Mouse (Mus musculus) midbrain, postnatal 0 days (tissue): Measurements from ENCODE around the gene Cdh13. TPM values are rescaled to one million over a fixed set of nuclear protein-coding genes. Genes with fewer than 3 reads are reported as not detected.
A peak's percentile ranks its signal among the peaks of the same experiment; 100 is the strongest.
"Not testable (repeated sequence)": the region's sequence is repeated elsewhere in the genome, so short reads cannot be mapped to it uniquely, and the experiment has no call there.

ENCODE experiments used
- ATAC-seq: fragments of 200-750 bp; cut with Nextera tagmentation; 2 replicates; pipeline ENCODE4 v1.8.0; 2017; ENCODE audit warnings: moderate number of reproducible peaks, mild to moderate bottlenecking, moderate TSS enrichment, moderate library complexity; ENCODE audit not compliant: low FRiP score
- DNase-seq: peaks from one replicate; pipeline ENCODE4 v3.0.0-alpha.2; 2015; ENCODE audit warnings: low spot score
- H3K27ac ChIP-seq: fragments of 300-500 bp; sonication (generic); 2 replicates; pipeline ENCODE4 v1.5.1; 2014; ENCODE audit warnings: low read depth, mild to moderate bottlenecking, low read length, mixed read lengths
- H3K27me3 ChIP-seq: fragments of 300-500 bp; sonication (generic); 2 replicates; pipeline ENCODE4 v1.6.1; 2014; ENCODE audit warnings: low read length, control low read depth, mixed read lengths; ENCODE audit not compliant: insufficient read depth
- H3K36me3 ChIP-seq: fragments of 300-500 bp; sonication (generic); 2 replicates; pipeline ENCODE4 v1.6.1; 2014; ENCODE audit warnings: low read length, control low read depth, mixed read lengths; ENCODE audit not compliant: insufficient read depth
- H3K4me1 ChIP-seq: fragments of 300-500 bp; sonication (generic); 2 replicates; pipeline ENCODE4 v1.6.1; 2014; ENCODE audit warnings: mild to moderate bottlenecking, control low read depth, antibody characterized with exemption, low read length, mixed read lengths; ENCODE audit not compliant: insufficient read depth
- H3K4me2 ChIP-seq: fragments of 300-500 bp; sonication (generic); 2 replicates; pipeline ENCODE4 v1.6.1; 2014; ENCODE audit warnings: low read depth, mild to moderate bottlenecking, low read length, mixed read lengths; ENCODE audit not compliant: poor library complexity, severe bottlenecking
- H3K4me3 ChIP-seq: fragments of 300-500 bp; sonication (generic); 2 replicates; pipeline ENCODE4 v1.5.1; 2014; ENCODE audit warnings: low read depth, mild to moderate bottlenecking, low read length, moderate library complexity
- H3K9ac ChIP-seq: fragments of 300-500 bp; sonication (generic); replicated peaks from 2 replicates; pipeline ENCODE4 v1.6.1; 2014; ENCODE audit warnings: mild to moderate bottlenecking, low read length, moderate library complexity, mixed read lengths; ENCODE audit not compliant: poor library complexity, severe bottlenecking
- H3K9me3 ChIP-seq: fragments of 300-500 bp; sonication (generic); 2 replicates; pipeline ENCODE4 v1.6.1; 2016; ENCODE audit warnings: low read length, control low read depth
- CTCF ChIP-seq: IDR thresholded peaks from 2 replicates; pipeline ENCODE4 v1.5.1; 2016; ENCODE audit warnings: antibody characterized with exemption, mild to moderate bottlenecking
- WGBS: fragments of 180-500 bp; shearing (Covaris S2); extraction: QIAGEN DNeasy Blood & Tissue Kit; methylation state at CpG from one replicate; pipeline ENCODE4 v1.1.7; 2014; 5-methylcytosine and 5-hydroxymethylcytosine counted together
- polyA plus RNA-seq: library from polyadenylated mRNA; unstranded; fragments of >200 nt; fragmentation: Nextera tagmentation; extraction: Ambion mirVana; gene quantifications from 2 replicates; pipeline ENCODE4 v1.2.1, GENCODE M21; 2015
- total RNA-seq: library from RNA; depleted of rRNA; stranded (reverse); fragments of >200 nt; gene quantifications from 2 replicates; pipeline ENCODE4 v1.2.3, GENCODE M21; 2014

Gene Cdh13
- total and polyA plus RNA-seq, 2 experiments from 2014 or later, result 199 to 203 TPM

DNA sequence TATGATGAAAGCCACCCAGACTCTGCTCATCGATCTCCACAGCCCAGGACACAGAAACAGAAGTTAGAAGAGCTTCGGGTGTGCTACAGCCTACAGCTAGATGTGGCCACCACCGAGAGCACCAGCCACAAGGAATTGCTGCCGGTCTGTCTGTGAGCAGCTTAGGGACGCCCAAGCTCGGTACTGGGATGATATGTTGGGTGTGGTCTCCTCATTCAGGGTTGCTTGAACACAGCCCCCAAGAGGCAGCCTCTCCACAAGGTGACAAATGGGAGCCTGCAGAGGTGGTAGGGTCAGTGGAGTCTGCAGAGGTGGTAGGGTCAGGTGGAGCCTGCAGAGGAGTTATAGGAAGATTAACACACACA, 1070.1 kb downstream of the Cdh13 start:
- 87% methylated on average over 6 of the region's 6 CpGs for WGBS
- H3K36me3 ChIP-seq, result peaks cover 16% of the 10 kb centered on the region
- no peak for ATAC-seq

DNA sequence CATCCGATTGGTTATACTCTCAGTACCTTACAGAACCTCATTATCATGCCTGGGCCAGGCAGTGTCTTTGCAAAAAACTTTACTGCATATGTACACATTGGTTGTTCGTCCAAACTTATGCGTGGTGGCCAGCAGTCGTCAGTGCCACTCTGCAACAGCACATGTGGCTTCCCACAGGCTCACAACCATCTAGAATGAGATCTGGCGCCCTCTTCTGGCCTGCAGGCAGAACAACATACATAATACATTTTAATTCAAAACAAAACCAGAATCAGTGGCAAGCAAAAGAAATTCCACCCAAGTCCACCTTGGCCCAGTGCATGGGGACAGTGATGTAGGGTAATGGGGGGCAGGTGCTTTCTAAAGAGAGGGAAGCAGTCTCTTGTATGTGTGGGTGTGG, 1073.1 kb downstream of the Cdh13 start:
- DNase-seq, H3K9me3 ChIP-seq, H3K4me2 ChIP-seq, H3K9ac ChIP-seq, H3K36me3 ChIP-seq, ATAC-seq, H3K27ac ChIP-seq, H3K27me3 ChIP-seq, H3K4me3 ChIP-seq, H3K4me1 ChIP-seq: not testable (repeated sequence)
- WGBS, result 62% methylated on average over 5 of the region's 5 CpGs
- TF ChIP-seq CTCF, result peak; percentile 63

More for the DNA sequence above, 1070.1 kb downstream of the Cdh13 start:
- H3K27ac ChIP-seq, result no peak overlapping the region
- no peak overlapping the region for H3K4me3 ChIP-seq
- no peaks in the 10 kb centered on the region for H3K9me3 ChIP-seq
- H3K9ac ChIP-seq, result no peak overlapping the region
- TF ChIP-seq CTCF, result no peak
- H3K4me1 ChIP-seq, result no peaks in the 10 kb centered on the region
- no peak for DNase-seq
- no peaks in the 10 kb centered on the region for H3K27me3 ChIP-seq
- H3K4me2 ChIP-seq, result no peak overlapping the region

DNA sequence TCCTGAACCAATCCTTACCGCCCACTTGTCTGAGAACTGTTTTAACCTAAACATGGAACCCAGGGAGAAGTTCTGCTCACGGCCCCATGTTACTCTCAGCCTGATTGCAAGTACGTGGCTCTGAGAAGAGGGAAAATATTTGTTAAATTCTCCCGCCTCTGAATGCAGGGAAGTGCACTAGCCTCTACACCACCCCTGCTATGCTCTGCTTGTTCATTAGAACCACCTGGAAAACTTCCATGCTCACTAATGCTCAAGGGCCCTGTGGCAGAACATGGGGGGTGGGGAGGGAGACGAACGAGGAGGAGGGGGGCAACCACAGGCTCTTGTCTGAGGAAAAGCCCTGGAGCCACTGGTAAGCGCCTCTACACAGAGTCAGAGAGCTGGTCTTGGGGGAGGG, 1074.6 kb downstream of the Cdh13 start:
- H3K9ac ChIP-seq, result no peak overlapping the region
- DNase-seq (no peak), ATAC-seq (no peak)
- no peaks in the 10 kb centered on the region for H3K9me3 ChIP-seq
- H3K4me2 ChIP-seq, result no peak overlapping the region
- no peaks in the 10 kb centered on the region for H3K27me3 ChIP-seq
- no peak overlapping the region for H3K4me3 ChIP-seq
- no peak for TF ChIP-seq CTCF
- no peaks in the 10 kb centered on the region for H3K36me3 ChIP-seq
- WGBS, result 68% methylated on average over 7 of the region's 7 CpGs
- no peak overlapping the region for H3K27ac ChIP-seq
- no peaks in the 10 kb centered on the region for H3K4me1 ChIP-seq

DNA sequence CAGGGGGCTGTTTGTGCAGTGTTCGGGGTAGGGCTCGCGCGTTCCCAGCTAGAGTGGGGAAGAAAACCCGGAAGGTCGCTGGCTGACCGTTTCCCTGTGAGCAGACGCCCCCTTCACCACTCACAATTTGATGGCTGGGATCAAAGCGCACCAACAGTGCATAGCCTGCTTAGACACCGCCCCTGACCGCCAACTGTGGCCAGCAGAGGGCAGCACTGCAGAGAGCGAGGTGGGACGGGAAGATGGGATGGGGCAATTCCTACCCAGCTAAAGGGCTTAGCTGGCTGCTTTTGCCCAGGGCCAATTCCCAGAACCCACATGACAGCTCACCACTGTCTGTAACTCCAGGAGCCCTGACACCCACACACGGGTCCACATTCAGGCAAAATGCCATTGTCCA, 1075.3 kb downstream of the Cdh13 start:
- WGBS, result 51% methylated on average over 14 of the region's 14 CpGs
- DNase-seq (no peak), ATAC-seq (no peak)
- no peak overlapping the region for H3K4me3 ChIP-seq
- no peaks in the 10 kb centered on the region for H3K9me3 ChIP-seq
- H3K27me3 ChIP-seq, result no peaks in the 10 kb centered on the region
- H3K36me3 ChIP-seq, result no peaks in the 10 kb centered on the region
- peak; percentile 67 for TF ChIP-seq CTCF
- no peaks in the 10 kb centered on the region for H3K4me1 ChIP-seq
- H3K9ac ChIP-seq, result no peak overlapping the region
- H3K27ac ChIP-seq, result no peak overlapping the region
- H3K4me2 ChIP-seq, result no peak overlapping the region

DNA sequence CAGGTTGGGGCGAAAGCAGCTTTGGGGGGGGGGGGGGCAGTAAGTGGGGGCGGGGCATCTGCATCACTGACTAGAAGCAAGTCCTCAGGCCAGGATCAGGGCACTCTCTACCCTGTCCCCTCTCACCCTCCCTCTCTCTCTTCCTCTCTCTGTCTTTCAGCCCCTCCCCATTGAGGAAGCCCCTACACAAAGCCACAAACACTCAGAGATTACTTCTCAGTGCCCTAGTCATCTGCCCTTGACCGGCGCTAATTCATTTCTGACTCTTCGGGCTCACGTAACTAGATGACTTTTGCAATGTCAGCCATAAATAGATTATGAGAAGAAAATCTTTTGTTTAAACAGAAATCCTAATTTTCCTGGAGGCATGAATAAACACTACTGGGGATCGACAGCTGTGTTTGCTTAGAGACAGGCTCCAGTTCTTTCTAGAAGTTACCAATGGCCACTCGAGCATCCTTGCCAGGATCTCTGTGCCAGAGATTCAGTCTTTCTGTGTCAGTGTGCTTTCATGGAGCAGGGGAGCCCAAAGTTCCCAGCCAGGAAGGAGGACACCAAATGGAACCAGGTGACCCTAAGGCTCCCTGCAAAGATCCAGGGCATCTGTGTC, 1077.3 kb downstream of the Cdh13 start:
- no peak for TF ChIP-seq CTCF
- Histone ChIP-seq H3K4me3 (no peak overlapping the region), H3K27me3 (no peaks in the 10 kb centered on the region), H3K4me2 (no peak overlapping the region), H3K27ac (no peak overlapping the region), H3K9me3 (no peaks in the 10 kb centered on the region), H3K9ac (no peak overlapping the region), H3K36me3 (no peaks in the 10 kb centered on the region), H3K4me1 (no peaks in the 10 kb centered on the region)
- WGBS, result 59% methylated on average over 8 of the region's 8 CpGs
- ATAC-seq (no peak), DNase-seq (no peak)
